Mouse (Mus musculus): ENCODE results near the gene Flnc. TPM values are rescaled to one million over a fixed set of nuclear protein-coding genes. Genes with fewer than 3 reads are reported as not detected.

Gene Flnc
- total RNA-seq, 1 experiment from 2014 or later: not detected

Other genes starting within 250 kb of the Flnc start
- 17.1 and 18.2 TPM in 2 replicates for gene Impdh1, start 216.9 kb upstream of the Flnc start, total RNA-seq (2017)
- gene Hilpda, start 160.8 kb upstream of the Flnc start, total RNA-seq (2017): 1.7 and 4.4 TPM in 2 replicates
- 1.4 TPM in 1 of 2 replicates, not detected in the other for gene Fam71f2, start 153.7 kb upstream of the Flnc start, total RNA-seq (2017)
- not detected in 2 replicates for gene Fam71f1, start 114.1 kb upstream of the Flnc start, total RNA-seq (2017)
- gene Calu, start 85.2 kb upstream of the Flnc start, total RNA-seq (2017): 53.7 and 63.9 TPM in 2 replicates
- not detected in 2 replicates for gene Opn1sw, start 44.8 kb upstream of the Flnc start, total RNA-seq (2017)
- 0.49 TPM in 1 of 2 replicates, not detected in the other for gene Ccdc136, start 36.9 kb upstream of the Flnc start, total RNA-seq (2017)
- gene Atp6v1f, start 34.5 kb downstream of the Flnc start, total RNA-seq (2017): 99.2 and 132 TPM in 2 replicates
- gene Atp6v1fnb, start 38.2 kb downstream of the Flnc start, total RNA-seq (2017): 5.1 and 7.6 TPM in 2 replicates
- 0.12 TPM in 1 of 2 replicates, not detected in the other for gene Kcp, start 74.7 kb downstream of the Flnc start, total RNA-seq (2017)
- 154 and 179 TPM in 2 replicates for gene Irf5, start 93.4 kb downstream of the Flnc start, total RNA-seq (2017)
- gene Tnpo3, start 176.6 kb downstream of the Flnc start, total RNA-seq (2017): 82.1 and 95.6 TPM in 2 replicates